Mouse (Mus musculus) liver, adult 2 months (tissue): Measurements from ENCODE around the gene Maml3. TPM values are rescaled to one million over a fixed set of nuclear protein-coding genes. Genes with fewer than 3 reads are reported as not detected.

Experiments
- DNase-seq: peaks from one replicate; pipeline ENCODE4 v3.0.0-alpha.2; 2011; ENCODE audit warnings: low read depth, low spot score; ENCODE audit errors: extremely low read depth
- H3K27ac ChIP-seq: fragments of 200-500 bp; replicated peaks from 2 replicates; pipeline ENCODE4 v1.5.1; 2012; ENCODE audit warnings: low read depth, mild to moderate bottlenecking, control low read depth, inconsistent platforms, low read length; ENCODE audit not compliant: insufficient read depth
- H3K27me3 ChIP-seq: fragments of 200-500 bp; 2 replicates; pipeline ENCODE4 v1.6.1; 2012; ENCODE audit warnings: mild to moderate bottlenecking, moderate library complexity, low read length, inconsistent platforms; ENCODE audit not compliant: control insufficient read depth, insufficient read depth
- H3K36me3 ChIP-seq: fragments of 200-500 bp; 2 replicates; pipeline ENCODE4 v1.6.1; 2012; ENCODE audit warnings: low read length, inconsistent platforms; ENCODE audit not compliant: control insufficient read depth, insufficient read depth
- H3K4me1 ChIP-seq: fragments of 200-500 bp; 2 replicates; pipeline ENCODE4 v1.6.1; 2011; ENCODE audit warnings: low read length; ENCODE audit not compliant: control insufficient read depth, insufficient read depth
- H3K4me3 ChIP-seq: fragments of 200-500 bp; 2 replicates; pipeline ENCODE4 v1.5.1; 2011; ENCODE audit warnings: low read depth, mild to moderate bottlenecking, control low read depth, low read length, moderate library complexity; ENCODE audit not compliant: insufficient read depth
- H3K79me2 ChIP-seq: fragments of 200-500 bp; 2 replicates; pipeline ENCODE4 v1.6.1; 2012; ENCODE audit warnings: inconsistent platforms, mild to moderate bottlenecking, low read length, moderate library complexity; ENCODE audit not compliant: control insufficient read depth, insufficient read depth
- H3K9ac ChIP-seq: fragments of 200-500 bp; 2 replicates; pipeline ENCODE4 v1.6.1; 2012; ENCODE audit warnings: low read depth, mild to moderate bottlenecking, control low read depth, inconsistent platforms, low read length
- POLR2A ChIP-seq: fragments of 200-500 bp; IDR thresholded peaks from 2 replicates; pipeline ENCODE4 v1.6.1; 2011; ENCODE audit warnings: low read length, control low read depth; ENCODE audit not compliant: insufficient read depth; ENCODE audit errors: extremely low read depth
- WGBS: fragments of 180-500 bp; shearing (Covaris S2); methylation state at CpG from one replicate; pipeline ENCODE4 v1.1.7; 2018; 5-methylcytosine and 5-hydroxymethylcytosine counted together
- polyA plus RNA-seq: library from polyadenylated mRNA; depleted of rRNA; stranded (reverse); fragments of >200 nt; gene quantifications from 2 replicates; pipeline ENCODE4 v1.2.3, GENCODE M21; 2012; rRNA removed
- total RNA-seq: library from RNA; depleted of rRNA; stranded (reverse); fragments of >200 nt; gene quantifications from 2 replicates; pipeline ENCODE4 v1.2.3, GENCODE M21; 2014; rRNA removed

The Maml3 gene
- total and polyA plus RNA-seq, 2 experiments, result 0.64 to 0.92 TPM

DNA sequence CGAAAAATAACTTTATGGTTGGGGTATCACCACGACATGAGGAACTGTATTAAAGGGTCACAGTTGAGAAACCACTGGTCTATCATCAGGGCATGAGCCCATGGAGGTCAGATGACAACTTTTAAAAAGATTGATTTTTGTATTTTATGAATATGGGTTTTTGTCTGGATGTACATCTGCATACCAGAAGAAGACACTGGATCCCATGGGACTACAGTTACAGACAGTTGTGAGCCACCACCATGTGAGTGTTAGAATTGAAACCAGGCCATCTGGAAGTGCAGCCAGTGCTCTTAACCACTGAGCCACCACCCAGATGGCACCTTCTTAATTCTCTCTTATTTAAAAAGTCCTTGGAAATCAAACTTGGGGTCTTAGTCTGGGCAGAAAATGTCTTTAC, 468.9 kb downstream of the Maml3 start:
- 80% methylated on average over 2 of the region's 2 CpGs for WGBS
- DNase-seq, result no peak
- Histone ChIP-seq H3K27ac (no peak overlapping the region), H3K36me3 (no peaks in the 10 kb centered on the region), H3K4me3 (no peak overlapping the region), H3K4me1 (no peaks in the 10 kb centered on the region), H3K79me2 (no peaks in the 10 kb centered on the region), H3K27me3 (no peaks in the 10 kb centered on the region), H3K9ac (no peak overlapping the region)
- no peak for TF ChIP-seq POLR2A

Other genes with a start within 250 kb of the Maml3 start
- 6.5 and 10.3 TPM in 2 replicates for gene Foxo1, start 163.3 kb upstream of the Maml3 start, total RNA-seq
- 5.8 and 7.4 TPM in 2 replicates for gene Foxo1, start 163.3 kb upstream of the Maml3 start, polyA plus RNA-seq